Mouse (Mus musculus) stomach, postnatal 0 days (tissue): ENCODE data around the gene Rad9b. TPM values are rescaled to one million over a fixed set of nuclear protein-coding genes. Genes with fewer than 3 reads are reported as not detected.
A peak's percentile ranks its signal among the peaks of the same experiment; 100 is the strongest.

Experiments used
- ATAC-seq: fragments of 200-750 bp; cut with Nextera tagmentation; 2 replicates; pipeline ENCODE4 v1.8.0; 2017; ENCODE audit not compliant: low FRiP score, low TSS enrichment
- DNase-seq: peaks from one replicate; pipeline ENCODE4 v3.0.0-alpha.2; 2016; ENCODE audit warnings: low spot score
- H3K27ac ChIP-seq: fragments of 300-500 bp; sonication (generic); replicated peaks from 2 replicates; pipeline ENCODE4 v1.5.1; 2014; ENCODE audit warnings: mild to moderate bottlenecking, control low read depth
- H3K27me3 ChIP-seq: fragments of 300-500 bp; sonication (generic); 2 replicates; pipeline ENCODE4 v1.6.1; 2014; ENCODE audit warnings: low read length; ENCODE audit not compliant: control insufficient read depth, insufficient read depth
- H3K36me3 ChIP-seq: fragments of 300-500 bp; sonication (generic); 2 replicates; pipeline ENCODE4 v1.6.1; 2014; ENCODE audit warnings: low read length, mixed read lengths; ENCODE audit not compliant: control insufficient read depth, insufficient read depth
- H3K4me1 ChIP-seq: fragments of 300-500 bp; sonication (generic); replicated peaks from 2 replicates; pipeline ENCODE4 v1.6.1; 2014; ENCODE audit warnings: antibody characterized with exemption; ENCODE audit not compliant: control insufficient read depth, insufficient read depth
- H3K4me2 ChIP-seq: fragments of 300-500 bp; sonication (generic); replicated peaks from 2 replicates; pipeline ENCODE4 v1.6.1; 2014; ENCODE audit warnings: low read depth, mild to moderate bottlenecking, control low read depth, moderate library complexity
- H3K4me3 ChIP-seq: fragments of 300-500 bp; sonication (generic); 2 replicates; pipeline ENCODE4 v1.5.1; 2014; ENCODE audit warnings: low read depth, low read length, control low read depth
- H3K9ac ChIP-seq: fragments of 300-500 bp; sonication (generic); 2 replicates; pipeline ENCODE4 v1.6.1; 2014; ENCODE audit warnings: mild to moderate bottlenecking, low read length, control low read depth, mixed read lengths
- H3K9me3 ChIP-seq: fragments of 300-500 bp; sonication (generic); 2 replicates; pipeline ENCODE4 v1.6.1; 2016; ENCODE audit warnings: low read length; ENCODE audit not compliant: control insufficient read depth
- CTCF ChIP-seq: IDR thresholded peaks from 2 replicates; pipeline ENCODE4 v1.5.1; 2016; ENCODE audit warnings: antibody characterized with exemption, low read depth, mild to moderate bottlenecking, moderate library complexity
- EP300 ChIP-seq: optimal IDR thresholded peaks from 2 replicates; pipeline ENCODE3; 2016; ENCODE audit warnings: antibody characterized with exemption
- WGBS: fragments of 180-500 bp; shearing (Covaris S2); extraction: QIAGEN DNeasy Blood & Tissue Kit; methylation state at CpG from one replicate; pipeline ENCODE4 v1.1.7; 2014; 5-methylcytosine and 5-hydroxymethylcytosine counted together
- polyA plus RNA-seq: library from polyadenylated mRNA; unstranded; fragments of >200 nt; fragmentation: Nextera tagmentation; extraction: Ambion mirVana; gene quantifications from 2 replicates; pipeline ENCODE4 v1.2.1, GENCODE M21; 2015

The Rad9b gene
- polyA plus RNA-seq, 1 experiment from 2014 or later, result 5.3 TPM

GRCm38 (mm10) chr5:122345777-122346176 lies 8.3 kb downstream of the Rad9b start:
- 83% methylated on average over 4 of the region's 4 CpGs for WGBS
- H3K9ac ChIP-seq, result no peak overlapping the region
- no peak for ATAC-seq

GRCm38 (mm10) chr5:122344260-122344659 lies 9.8 kb downstream of the Rad9b start:
- H3K36me3 ChIP-seq, result no peaks in the 10 kb centered on the region
- H3K4me3 ChIP-seq, result no peak overlapping the region
- no peak overlapping the region for H3K4me2 ChIP-seq
- no peaks in the 10 kb centered on the region for H3K27me3 ChIP-seq
- DNase-seq, result peak; percentile 85
- H3K4me1 ChIP-seq, result no peaks in the 10 kb centered on the region
- no peaks in the 10 kb centered on the region for H3K9me3 ChIP-seq
- H3K9ac ChIP-seq, result no peak overlapping the region
- peak; percentile 76 for ATAC-seq
- H3K27ac ChIP-seq, result no peak overlapping the region
- WGBS, result 4% methylated on average over 5 of the region's 5 CpGs
- no peak for TF ChIP-seq EP300
- TF ChIP-seq CTCF, result peak; percentile 91

More at GRCm38 (mm10) chr5:122345777-122346176, 8.3 kb downstream of the Rad9b start:
- Histone ChIP-seq H3K4me3 (no peak overlapping the region), H3K4me2 (no peak overlapping the region), H3K4me1 (no peaks in the 10 kb centered on the region), H3K36me3 (no peaks in the 10 kb centered on the region), H3K27me3 (no peaks in the 10 kb centered on the region), H3K9me3 (no peaks in the 10 kb centered on the region), H3K27ac (no peak overlapping the region)
- TF ChIP-seq EP300 (no peak), CTCF (peak; percentile 32)
- no peak for DNase-seq

GRCm38 (mm10) chr5:122343768-122344167 lies 10.3 kb downstream of the Rad9b start:
- H3K36me3 ChIP-seq, result no peaks in the 10 kb centered on the region

GRCm38 (mm10) chr5:122342874-122343273 lies 11.2 kb downstream of the Rad9b start:
- Histone ChIP-seq H3K9me3 (no peaks in the 10 kb centered on the region), H3K4me2 (no peak overlapping the region), H3K27me3 (no peaks in the 10 kb centered on the region), H3K4me3 (no peak overlapping the region), H3K4me1 (no peaks in the 10 kb centered on the region), H3K36me3 (no peaks in the 10 kb centered on the region), H3K9ac (no peak overlapping the region), H3K27ac (no peak overlapping the region)
- no peak for ATAC-seq
- 55% methylated on average over 1 of the region's 1 CpGs for WGBS
- DNase-seq, result no peak
- TF ChIP-seq CTCF (no peak), EP300 (no peak)

More at GRCm38 (mm10) chr5:122343768-122344167, 10.3 kb downstream of the Rad9b start:
- H3K4me2 ChIP-seq, result no peak overlapping the region
- H3K27ac ChIP-seq, result no peak overlapping the region
- no peaks in the 10 kb centered on the region for H3K9me3 ChIP-seq
- DNase-seq, result no peak
- peak; percentile 70; the same call in 1 of the 2 replicates for ATAC-seq
- TF ChIP-seq CTCF (no peak), EP300 (no peak)
- no peaks in the 10 kb centered on the region for H3K27me3 ChIP-seq
- no peak overlapping the region for H3K4me3 ChIP-seq
- WGBS, result 56% methylated on average over 7 of the region's 7 CpGs
- no peaks in the 10 kb centered on the region for H3K4me1 ChIP-seq
- H3K9ac ChIP-seq, result no peak overlapping the region

GRCm38 (mm10) chr5:122336554-122337294 lies 17.3 kb downstream of the Rad9b start:
- Histone ChIP-seq H3K27ac (no peak overlapping the region), H3K9ac (no peak overlapping the region), H3K27me3 (no peaks in the 10 kb centered on the region), H3K4me1 (no peaks in the 10 kb centered on the region), H3K4me3 (no peak overlapping the region), H3K4me2 (no peak overlapping the region), H3K36me3 (no peaks in the 10 kb centered on the region), H3K9me3 (no peaks in the 10 kb centered on the region)
- ATAC-seq (no peak), DNase-seq (no peak)
- TF ChIP-seq EP300, result no peak
- whole genome bisulfite sequencing, result 83% methylated on average over 7 of the region's 7 CpGs

- TF ChIP-seq EP300 (no peak), CTCF (no peak)
- Histone ChIP-seq H3K4me1 (no peaks in the 10 kb centered on the region), H3K4me2 (no peak overlapping the region), H3K9me3 (no peaks in the 10 kb centered on the region), H3K27me3 (no peaks in the 10 kb centered on the region), H3K9ac (no peak overlapping the region), H3K36me3 (no peaks in the 10 kb centered on the region), H3K27ac (no peak overlapping the region), H3K4me3 (no peak overlapping the region)
- 79% methylated on average over 2 of the region's 3 CpGs for WGBS
- ATAC-seq (peak; percentile 69), DNase-seq (no peak)
These were observed 19.4 kb downstream of the Rad9b start for GRCm38 (mm10) chr5:122334682-122335081.
